Mouse (Mus musculus) megakaryocyte, embryonic 14.5 days (primary cell): ENCODE data around the gene Ptpre.

Experiments used
- FLI1 ChIP-seq: IDR thresholded peaks from 2 replicates; pipeline ENCODE4 v1.6.1; 2012; ENCODE audit warnings: low read length, inconsistent platforms, mixed read lengths
- GATA1 ChIP-seq: IDR thresholded peaks from 3 replicates; pipeline ENCODE4 v1.6.1; 2012; ENCODE audit warnings: mixed read lengths, low read length, inconsistent platforms, borderline replicate concordance

DNA sequence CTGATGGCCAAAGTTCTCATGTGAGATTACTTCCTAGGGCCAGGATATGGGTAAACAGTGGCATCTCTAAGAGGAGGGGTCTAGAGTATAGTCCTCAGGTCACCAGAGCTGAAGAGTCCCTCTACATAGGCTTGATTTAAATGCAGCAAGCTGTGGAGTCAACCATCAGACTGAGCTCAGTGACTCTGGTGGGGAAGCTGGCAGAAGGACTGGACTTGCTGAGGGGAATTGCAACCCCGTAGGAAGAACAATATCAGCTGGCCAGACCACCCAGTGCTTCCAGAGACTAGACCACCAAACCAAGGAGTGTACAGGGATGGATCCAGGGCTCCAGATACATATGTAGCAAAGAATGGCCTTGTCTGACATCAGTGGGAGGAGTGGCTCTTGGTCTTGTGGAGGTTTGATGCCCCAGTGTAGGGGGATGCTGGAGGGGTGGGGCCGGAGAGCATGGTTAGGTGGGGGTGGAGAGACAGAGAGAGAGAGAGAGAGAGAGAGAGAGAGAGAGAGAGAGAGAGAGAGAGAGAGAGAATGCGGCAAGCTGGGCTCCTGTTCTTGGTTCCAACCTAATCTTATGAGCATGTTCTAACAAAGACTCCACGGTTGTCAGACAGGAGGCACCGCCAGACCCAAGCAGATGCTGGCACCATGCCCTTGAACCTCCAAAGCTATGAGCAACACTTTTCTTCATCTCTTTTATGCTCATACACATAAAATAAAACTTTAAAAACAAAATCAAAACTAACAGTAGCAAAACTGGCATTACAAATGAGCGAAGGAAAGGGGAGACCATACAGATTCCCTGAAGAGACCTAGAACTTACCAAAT, 184.9 kb downstream of the Ptpre start:
- no peak for TF ChIP-seq GATA1
- no peak for TF ChIP-seq FLI1
